Mouse (Mus musculus) stomach, embryonic 15.5 days (tissue): ENCODE measurements around the gene Cul5. TPM values are rescaled to one million over a fixed set of nuclear protein-coding genes. Genes with fewer than 3 reads are reported as not detected.

Experiments
- ATAC-seq: fragments of 200-750 bp; cut with Nextera tagmentation; 2 replicates; pipeline ENCODE4 v1.8.0; 2017; ENCODE audit warnings: low read depth, moderate number of reproducible peaks, moderate TSS enrichment; ENCODE audit not compliant: insufficient read depth, low FRiP score
- H3K27ac ChIP-seq: fragments of 300-500 bp; sonication (generic); 2 replicates; pipeline ENCODE4 v1.5.1; 2015; ENCODE audit warnings: mild to moderate bottlenecking, inconsistent platforms
- H3K27me3 ChIP-seq: fragments of 300-500 bp; sonication (generic); replicated peaks from 2 replicates; pipeline ENCODE4 v1.6.1; 2015; ENCODE audit warnings: inconsistent platforms
- H3K36me3 ChIP-seq: fragments of 300-500 bp; sonication (generic); 2 replicates; pipeline ENCODE4 v1.6.1; 2015; ENCODE audit warnings: inconsistent platforms
- H3K4me1 ChIP-seq: fragments of 300-500 bp; sonication (generic); 2 replicates; pipeline ENCODE4 v1.6.1; 2015; ENCODE audit warnings: inconsistent platforms
- H3K4me2 ChIP-seq: fragments of 300-500 bp; sonication (generic); 2 replicates; pipeline ENCODE4 v1.6.1; 2015; ENCODE audit warnings: mild to moderate bottlenecking, inconsistent platforms
- H3K4me3 ChIP-seq: fragments of 300-500 bp; sonication (generic); replicated peaks from 2 replicates; pipeline ENCODE4 v1.5.1; 2015; ENCODE audit warnings: inconsistent platforms
- H3K9ac ChIP-seq: fragments of 300-500 bp; sonication (generic); 2 replicates; pipeline ENCODE4 v1.6.1; 2015; ENCODE audit warnings: inconsistent platforms
- H3K9me3 ChIP-seq: fragments of 300-500 bp; sonication (generic); 2 replicates; pipeline ENCODE4 v1.6.1; 2016; ENCODE audit warnings: inconsistent platforms
- WGBS: fragments of 180-500 bp; shearing (Covaris S2); methylation state at CpG from one replicate; pipeline ENCODE4 v1.1.7; 2015; 5-methylcytosine and 5-hydroxymethylcytosine counted together
- polyA plus RNA-seq: library from polyadenylated mRNA; unstranded; fragments of >200 nt; fragmentation: Nextera tagmentation; extraction: Ambion mirVana; gene quantifications from 2 replicates; pipeline ENCODE4 v1.2.1, GENCODE M21; 2015

Gene Cul5
- 32.7 and 33.7 TPM in 2 replicates for polyA plus RNA-seq

DNA sequence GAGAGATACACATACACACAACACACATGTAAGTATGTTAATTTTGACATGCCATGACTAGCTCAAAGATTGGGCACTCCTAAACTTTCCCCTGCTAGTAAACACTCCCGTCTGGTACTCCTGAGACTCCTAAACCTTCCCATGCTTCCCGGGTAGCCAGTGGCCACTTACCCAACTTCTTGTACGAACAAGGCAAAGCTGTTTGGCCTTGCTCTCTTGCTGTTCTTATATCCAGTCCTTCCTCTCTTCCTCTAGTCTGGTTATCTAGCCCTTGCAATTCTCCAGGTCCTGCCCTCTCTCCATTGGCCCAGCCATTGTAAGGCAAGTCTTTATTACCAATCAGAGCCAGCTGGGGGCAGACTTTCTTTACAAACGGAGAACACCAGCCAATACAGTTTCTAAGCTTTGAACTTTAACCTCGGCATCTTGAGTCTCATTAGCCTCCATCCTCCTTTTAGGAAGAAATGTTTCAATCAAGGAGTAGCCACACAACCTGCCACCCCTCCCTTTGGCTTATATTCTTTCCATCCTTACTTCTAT, at the start of gene Cul5:
TSS of gene Cul5 (minus strand) at position 335 of the 540 bp plus-strand sequence.
- Histone ChIP-seq H3K27ac (no peak within 1 kb of the TSS), H3K4me2 (no peak within 1 kb of the TSS), H3K4me3 (no peak within 1 kb of the TSS), H3K9me3 (no peaks in the 10 kb centered on the region), H3K4me1 (0 out of 2 replicates have a peak, but pooled peaks cover 4% of the 10 kb centered on the region), H3K36me3 (no peaks in the 10 kb centered on the region), H3K27me3 (no peaks in the 10 kb centered on the region), H3K9ac (no peak within 1 kb of the TSS)
- no peak for ATAC-seq
- 53% methylated on average over 5 of the region's 5 CpGs for WGBS

DNA sequence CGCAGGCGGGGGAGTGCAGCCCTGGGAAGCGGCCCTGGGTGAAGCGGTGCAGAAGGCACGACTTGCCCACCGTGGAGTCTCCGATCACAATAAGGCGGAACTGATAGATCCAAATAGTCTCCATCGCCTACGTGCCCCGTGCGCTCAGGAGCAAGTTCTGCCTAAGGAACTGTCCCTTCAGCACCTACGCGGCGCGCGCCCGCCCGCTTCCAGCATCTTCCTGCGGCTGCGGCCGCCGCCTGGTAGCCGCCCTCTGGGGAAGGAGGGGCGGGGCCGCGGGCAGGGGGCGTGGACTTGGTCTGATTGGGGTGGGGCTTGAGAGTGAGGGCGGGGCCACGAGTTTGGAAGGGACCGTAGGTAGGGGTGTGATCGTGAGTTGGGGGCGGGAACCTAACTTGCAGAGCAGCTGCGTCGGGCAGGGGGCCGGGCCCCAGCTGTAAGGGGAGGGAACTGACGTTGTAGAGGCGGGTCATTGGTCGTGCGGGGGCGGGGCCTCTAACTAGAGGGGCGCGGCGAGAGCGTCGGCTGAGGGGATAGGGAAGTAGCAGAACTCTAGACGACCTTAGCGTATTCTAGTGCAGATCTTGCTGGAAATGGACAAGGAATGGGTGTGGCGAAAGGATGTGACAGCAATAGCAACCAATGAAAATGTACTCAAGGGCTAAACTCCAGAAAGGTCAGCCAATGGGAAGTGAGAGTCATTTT, 36.3 kb upstream of the Cul5 start, which contains the start of gene Rab39:
TSS of gene Rab39 (minus strand) at position 241 of the 705 bp plus-strand sequence.
- Histone ChIP-seq H3K4me1 (0 out of 2 replicates have a peak, but pooled peaks cover 4% of the 10 kb centered on the region), H3K4me2 (peak within 1 kb of the TSS; percentile 95), H3K27ac (no peak within 1 kb of the TSS), H3K36me3 (no peaks in the 10 kb centered on the region), H3K9ac (no peak within 1 kb of the TSS), H3K9me3 (no peaks in the 10 kb centered on the region), H3K4me3 (peak within 1 kb of the TSS; percentile 47), H3K27me3 (no peaks in the 10 kb centered on the region)
- under 1% methylated on average over 47 of the region's 49 CpGs for WGBS
- ATAC-seq: peak; percentile 91

DNA sequence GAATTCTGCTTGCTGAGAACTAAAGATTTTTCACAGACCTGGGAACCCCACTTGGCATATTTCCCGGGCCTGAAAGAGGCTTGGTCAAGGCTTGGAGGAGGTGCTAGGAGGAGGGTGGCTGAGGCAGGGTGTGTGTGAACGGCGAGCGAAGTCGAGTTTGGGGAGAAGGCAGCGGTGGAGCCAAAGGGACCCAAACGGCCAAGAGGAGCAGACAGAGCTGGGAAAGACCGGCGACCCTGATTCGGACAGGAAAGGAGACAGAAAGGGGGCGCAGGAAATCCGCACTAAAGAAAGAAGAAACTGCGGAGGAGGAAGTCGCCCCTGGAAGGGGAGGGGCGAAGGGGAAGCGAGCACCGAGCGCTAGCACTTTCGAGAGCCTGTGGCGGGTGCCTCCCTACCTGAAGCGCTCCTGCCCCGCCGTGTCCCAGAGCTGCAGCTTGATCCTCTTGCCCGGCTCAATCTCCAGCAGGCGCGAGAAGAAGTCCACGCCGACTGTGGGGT, 35.7 kb upstream of the Cul5 start:
- H3K9ac ChIP-seq: no peak overlapping the region
- under 1% methylated on average over 28 of the region's 28 CpGs for WGBS
- H3K4me2 ChIP-seq: peak overlapping the region; percentile 95
- no peak for ATAC-seq
- no peaks in the 10 kb centered on the region for H3K27me3 ChIP-seq
- H3K4me3 ChIP-seq: peak overlapping the region; percentile 47
- no peaks in the 10 kb centered on the region for H3K36me3 ChIP-seq
- 0 out of 2 replicates have a peak, but pooled peaks cover 4% of the 10 kb centered on the region for H3K4me1 ChIP-seq
- H3K27ac ChIP-seq: no peak overlapping the region
- no peaks in the 10 kb centered on the region for H3K9me3 ChIP-seq

DNA sequence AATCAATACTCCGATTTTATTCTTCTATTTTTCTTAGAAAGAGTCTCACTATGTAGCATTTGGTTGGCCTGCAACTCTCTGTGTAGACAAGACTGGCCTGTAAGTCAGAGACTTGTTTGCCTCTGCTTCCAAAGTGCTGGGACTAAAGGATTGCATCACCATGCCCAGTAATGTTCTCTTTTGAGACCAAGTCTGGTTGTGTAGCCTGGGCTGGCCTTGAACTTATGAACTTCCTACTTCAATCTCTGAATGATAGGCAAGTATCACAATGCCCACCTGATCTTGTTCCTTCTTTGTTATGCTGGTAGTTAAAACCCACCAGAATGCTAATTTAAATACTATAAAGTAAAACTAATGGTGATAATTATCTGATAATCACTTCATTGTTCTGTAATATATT, 33.2 kb upstream of the Cul5 start:
- 88% methylated on average over 1 of the region's 1 CpGs for WGBS
- no peaks in the 10 kb centered on the region for H3K27me3 ChIP-seq
- no peaks in the 10 kb centered on the region for H3K36me3 ChIP-seq
- no peaks in the 10 kb centered on the region for H3K9me3 ChIP-seq
- H3K27ac ChIP-seq: no peak overlapping the region
- H3K9ac ChIP-seq: no peak overlapping the region
- ATAC-seq: no peak
- no peak overlapping the region for H3K4me2 ChIP-seq
- 0 out of 2 replicates have a peak, but pooled peaks cover 4% of the 10 kb centered on the region for H3K4me1 ChIP-seq
- no peak overlapping the region for H3K4me3 ChIP-seq

DNA sequence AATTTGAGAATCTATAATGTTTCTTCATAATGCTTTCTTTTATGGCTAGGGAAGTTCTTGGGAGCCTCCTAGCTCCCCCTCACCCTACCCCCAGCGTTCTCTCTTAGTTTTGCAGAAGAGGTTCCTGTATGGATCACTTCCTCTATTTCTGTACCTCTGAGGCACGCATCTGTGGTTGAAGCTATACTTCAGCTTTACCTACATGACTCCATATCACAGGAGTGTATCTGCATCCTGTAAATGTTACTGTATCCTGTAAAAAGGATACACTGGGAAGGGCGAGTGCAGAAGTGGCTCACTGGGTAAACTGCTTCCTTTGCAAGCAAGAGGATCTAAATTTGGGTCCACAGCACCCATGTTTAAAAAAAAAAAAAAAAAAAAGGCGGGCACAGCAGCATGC, 30.7 kb upstream of the Cul5 start:
- no peaks in the 10 kb centered on the region for H3K27me3 ChIP-seq
- H3K9ac ChIP-seq: no peak overlapping the region
- H3K4me1 ChIP-seq: 0 out of 2 replicates have a peak, but pooled peaks cover 3% of the 10 kb centered on the region
- no peak overlapping the region for H3K27ac ChIP-seq
- no peak overlapping the region for H3K4me2 ChIP-seq
- WGBS: 64% methylated on average over 4 of the region's 4 CpGs
- ATAC-seq: no peak
- H3K4me3 ChIP-seq: no peak overlapping the region
- no peaks in the 10 kb centered on the region for H3K36me3 ChIP-seq
- H3K9me3 ChIP-seq: no peaks in the 10 kb centered on the region

DNA sequence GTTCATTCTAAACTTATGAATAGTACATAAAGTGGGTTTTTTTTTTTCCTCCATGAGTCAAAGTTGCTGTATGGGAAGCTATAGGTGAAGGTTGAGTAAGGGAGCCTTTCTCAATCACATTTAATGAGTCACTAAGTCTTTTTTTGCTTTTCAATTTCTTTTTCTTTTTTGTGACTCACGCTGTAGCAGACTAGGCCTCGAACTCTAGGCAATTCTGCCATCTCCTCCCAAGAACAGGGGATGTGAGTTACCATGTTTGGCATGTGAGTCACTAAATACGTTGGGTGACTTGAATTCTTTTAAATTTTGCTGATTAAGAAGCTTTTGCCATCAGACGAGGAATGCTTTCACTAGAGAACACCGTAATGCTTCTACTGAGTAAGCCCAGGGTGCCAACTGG, 26.0 kb upstream of the Cul5 start:
- Histone ChIP-seq H3K9ac (no peak overlapping the region), H3K4me1 (no peaks in the 10 kb centered on the region), H3K27ac (no peak overlapping the region), H3K4me2 (no peak overlapping the region), H3K36me3 (no peaks in the 10 kb centered on the region), H3K9me3 (no peaks in the 10 kb centered on the region), H3K27me3 (no peaks in the 10 kb centered on the region), H3K4me3 (no peak overlapping the region)
- no peak for ATAC-seq
- WGBS: 77% methylated on average over 5 of the region's 5 CpGs

DNA sequence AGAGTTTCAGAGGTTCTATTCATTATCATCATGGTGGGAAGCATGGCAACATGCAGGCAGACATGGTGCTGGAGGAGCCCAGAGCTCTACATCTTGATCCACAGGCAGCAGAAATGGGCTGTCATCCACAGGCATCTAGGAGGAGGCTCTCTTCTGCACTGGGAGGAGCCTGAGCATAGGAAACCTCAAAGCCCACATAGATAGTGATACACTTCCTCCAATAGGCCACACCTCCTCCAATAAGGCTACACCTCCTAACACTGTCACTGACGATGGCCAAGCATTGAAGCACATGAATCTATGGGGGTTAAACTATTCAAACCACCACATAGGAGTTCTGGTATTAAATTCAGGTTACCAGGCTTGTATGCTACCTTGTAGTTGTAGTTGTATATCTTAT, 23.9 kb upstream of the Cul5 start:
- 56% methylated on average over 1 of the region's 1 CpGs for WGBS
- Histone ChIP-seq H3K27ac (no peak overlapping the region), H3K27me3 (no peaks in the 10 kb centered on the region), H3K9ac (no peak overlapping the region), H3K36me3 (no peaks in the 10 kb centered on the region), H3K4me1 (no peaks in the 10 kb centered on the region), H3K4me2 (no peak overlapping the region), H3K9me3 (no peaks in the 10 kb centered on the region), H3K4me3 (no peak overlapping the region)
- ATAC-seq: no peak

DNA sequence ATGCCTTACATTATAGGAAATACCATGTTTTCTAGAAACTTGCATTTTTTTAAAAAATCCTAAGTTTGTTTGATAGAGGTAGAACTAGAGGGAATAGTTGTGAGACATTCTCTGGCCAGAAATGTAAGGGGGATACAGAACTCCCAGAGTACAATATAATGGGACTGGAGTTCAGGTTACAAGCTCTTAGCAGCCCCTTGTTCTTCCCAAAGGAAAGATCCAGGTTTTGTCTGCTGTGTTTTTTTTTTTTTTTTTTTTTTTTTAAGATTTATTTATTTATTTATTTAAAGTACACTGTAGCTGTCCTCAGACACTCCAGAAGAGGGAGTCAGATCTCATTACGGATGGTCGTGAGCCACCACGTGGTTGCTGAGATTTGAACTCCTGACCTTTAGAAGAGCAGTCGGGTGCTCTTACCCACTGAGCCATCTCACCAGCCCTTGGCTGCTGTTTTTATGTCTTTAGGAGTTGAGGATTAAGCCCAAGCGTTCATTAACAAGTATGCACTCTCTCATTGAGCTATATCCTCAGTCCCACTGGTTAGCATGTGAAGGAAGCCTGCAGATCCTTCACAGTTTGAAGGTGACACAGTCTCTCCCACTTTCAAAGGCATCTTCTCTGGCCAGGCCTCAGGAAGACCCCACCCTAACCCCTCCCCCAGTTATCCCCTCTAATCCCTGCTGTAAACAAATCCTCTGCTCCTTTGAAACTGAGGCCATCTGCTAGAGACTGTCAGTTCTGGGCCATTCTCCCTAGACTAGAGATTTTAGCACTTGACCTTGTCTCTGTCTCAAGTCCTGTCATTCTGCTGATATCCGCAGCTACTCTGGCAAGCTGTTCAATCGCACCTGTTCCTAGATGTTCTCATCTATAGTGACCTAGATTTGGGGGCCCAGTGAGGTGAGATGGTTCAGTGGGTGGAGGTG, 22.2 kb upstream of the Cul5 start:
- Histone ChIP-seq H3K27ac (no peak overlapping the region), H3K4me3 (no peak overlapping the region), H3K4me1 (no peaks in the 10 kb centered on the region), H3K36me3 (no peaks in the 10 kb centered on the region), H3K9ac (no peak overlapping the region), H3K9me3 (no peaks in the 10 kb centered on the region), H3K27me3 (no peaks in the 10 kb centered on the region), H3K4me2 (no peak overlapping the region)
- 34% methylated on average over 7 of the region's 7 CpGs for WGBS
- no peak for ATAC-seq

DNA sequence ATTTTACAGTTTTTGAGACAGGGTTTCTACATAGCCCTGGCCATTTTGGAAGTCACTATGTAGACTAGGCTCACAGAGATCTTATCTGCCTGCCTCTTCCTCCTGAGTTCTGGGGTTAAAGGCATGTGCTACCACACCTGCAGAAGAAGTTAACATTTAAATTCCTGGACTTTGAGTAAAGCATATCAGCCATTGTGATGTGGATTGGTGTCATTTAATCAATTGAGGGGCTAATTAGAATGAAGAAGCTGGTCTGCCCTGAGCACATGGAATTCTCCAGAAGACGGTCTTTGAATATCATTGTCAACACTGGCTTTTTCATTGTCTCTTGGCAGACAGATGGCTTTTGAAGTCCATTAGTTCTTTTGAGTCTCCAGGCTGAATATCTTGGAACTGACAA, 11.0 kb upstream of the Cul5 start:
- H3K4me3 ChIP-seq: no peak overlapping the region
- no peaks in the 10 kb centered on the region for H3K4me1 ChIP-seq
- no peak overlapping the region for H3K4me2 ChIP-seq
- WGBS: 92% methylated on average over 1 of the region's 1 CpGs
- H3K9ac ChIP-seq: no peak overlapping the region
- no peaks in the 10 kb centered on the region for H3K9me3 ChIP-seq
- H3K36me3 ChIP-seq: no peaks in the 10 kb centered on the region
- ATAC-seq: no peak
- no peak overlapping the region for H3K27ac ChIP-seq
- no peaks in the 10 kb centered on the region for H3K27me3 ChIP-seq

DNA sequence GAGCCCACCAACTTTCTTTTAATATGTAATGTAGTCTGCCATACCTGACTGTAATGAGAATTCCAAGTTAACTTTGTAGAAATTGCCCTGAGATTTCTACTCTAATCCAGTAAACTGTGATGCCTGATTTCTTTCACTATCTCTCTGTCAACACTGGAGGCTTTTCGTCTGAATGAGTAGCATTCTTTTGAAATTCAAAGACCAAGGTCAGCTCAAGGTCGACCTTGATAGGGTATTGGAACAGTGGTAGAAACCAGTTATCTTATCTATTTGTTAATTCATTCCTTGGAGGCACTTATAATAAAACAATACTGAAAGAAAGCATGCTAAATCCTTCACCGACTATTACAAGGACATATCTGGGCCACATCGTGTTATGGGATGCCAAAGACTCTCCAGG, 7.1 kb upstream of the Cul5 start:
- H3K4me3 ChIP-seq: no peak overlapping the region
- WGBS: 57% methylated on average over 4 of the region's 4 CpGs
- H3K9me3 ChIP-seq: no peaks in the 10 kb centered on the region
- no peaks in the 10 kb centered on the region for H3K27me3 ChIP-seq
- no peak overlapping the region for H3K4me2 ChIP-seq
- H3K36me3 ChIP-seq: no peaks in the 10 kb centered on the region
- no peak overlapping the region for H3K9ac ChIP-seq
- ATAC-seq: no peak
- H3K27ac ChIP-seq: no peak overlapping the region
- no peaks in the 10 kb centered on the region for H3K4me1 ChIP-seq

DNA sequence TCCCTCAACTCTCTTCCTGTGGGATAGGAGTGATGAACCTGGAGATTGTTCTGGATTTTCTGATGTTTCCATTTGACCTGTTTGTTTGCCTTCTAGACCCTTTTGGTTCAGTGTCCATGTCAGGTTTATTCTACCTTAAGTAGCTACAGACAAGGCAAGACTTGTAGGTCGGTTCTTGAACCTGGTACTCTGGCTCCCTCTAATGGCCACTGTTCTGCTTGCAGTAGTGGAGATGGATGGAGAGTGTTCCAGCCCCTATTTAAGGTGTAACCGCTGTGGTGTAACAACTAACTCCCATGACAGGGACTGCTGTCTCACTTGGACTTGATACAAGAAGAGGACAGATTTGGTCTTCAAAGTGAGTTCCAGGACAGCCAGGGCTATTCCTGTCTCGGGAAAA, 3.8 kb upstream of the Cul5 start:
- H3K9me3 ChIP-seq: no peaks in the 10 kb centered on the region
- H3K36me3 ChIP-seq: no peaks in the 10 kb centered on the region
- no peak for ATAC-seq
- H3K27ac ChIP-seq: no peak overlapping the region
- H3K4me1 ChIP-seq: no peaks in the 10 kb centered on the region
- H3K9ac ChIP-seq: no peak overlapping the region
- 21% methylated on average over 3 of the region's 3 CpGs for WGBS
- no peak overlapping the region for H3K4me3 ChIP-seq
- no peak overlapping the region for H3K4me2 ChIP-seq
- no peaks in the 10 kb centered on the region for H3K27me3 ChIP-seq
